Mouse (Mus musculus): Measurements from ENCODE around the gene Kif26b.

Gene Kif26b

GRCm38 (mm10) chr1:178794866-178795265 lies 265.9 kb downstream of the Kif26b start:
- no peak for DNase-seq

GRCm38 (mm10) chr1:178797388-178797787 lies 268.5 kb downstream of the Kif26b start:
- no peak for DNase-seq

- peak; percentile 77 to 79 for DNase-seq
These were observed 269.4 kb downstream of the Kif26b start for GRCm38 (mm10) chr1:178798333-178798732.

- DNase-seq = no peak
These were observed 270.0 kb downstream of the Kif26b start for GRCm38 (mm10) chr1:178798886-178799285.

- peak in 1 of 2 experiments; percentile 32 for DNase-seq
These were observed 271.1 kb downstream of the Kif26b start for GRCm38 (mm10) chr1:178799836-178800552.

DNA sequence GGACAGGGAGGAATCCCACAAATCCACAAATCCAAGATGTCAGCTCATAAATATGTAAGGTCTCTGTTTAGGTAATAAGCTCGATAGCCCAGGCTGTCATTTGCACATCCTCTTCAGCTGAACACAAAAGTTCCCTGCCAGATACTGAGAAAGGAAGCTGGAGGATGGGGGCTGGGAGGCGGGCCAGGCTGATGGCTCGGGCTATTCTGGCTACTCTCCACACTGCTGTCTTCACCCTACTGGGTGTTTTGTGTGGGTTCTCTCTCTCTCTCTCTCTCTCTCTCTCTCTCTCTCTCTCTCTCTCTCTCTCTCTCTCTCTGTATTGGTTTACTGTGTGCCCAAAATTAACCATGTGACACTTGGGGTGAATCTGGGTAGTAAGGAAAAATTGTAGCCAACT lies 274.2 kb downstream of the Kif26b start:
- DNase-seq = peak; percentile 38 to 46

DNA sequence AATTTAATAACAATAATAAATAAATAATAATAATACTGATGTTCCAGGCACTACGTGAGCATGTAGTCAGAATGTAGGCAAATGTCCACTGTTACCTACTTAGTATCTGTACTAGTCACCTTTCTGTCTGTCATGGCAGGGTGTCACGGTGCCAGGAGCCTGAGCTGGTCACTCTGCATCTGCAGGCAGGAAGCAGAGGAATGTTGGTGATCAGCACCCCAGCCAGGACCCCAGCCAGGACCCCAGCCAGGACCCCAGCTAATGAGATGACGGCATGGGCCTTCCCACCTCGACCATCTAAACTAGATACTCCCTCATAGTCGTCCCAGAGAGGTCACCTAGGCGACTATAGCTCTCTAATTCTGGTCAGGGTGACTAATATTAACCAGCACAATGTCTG lies 288.6 kb downstream of the Kif26b start:
- DNase-seq = no peak

GRCm38 (mm10) chr1:178819060-178819459 lies 290.1 kb downstream of the Kif26b start:
- DNase-seq = no peak

GRCm38 (mm10) chr1:178820079-178820478 lies 291.2 kb downstream of the Kif26b start:
- DNase-seq = no peak

DNA sequence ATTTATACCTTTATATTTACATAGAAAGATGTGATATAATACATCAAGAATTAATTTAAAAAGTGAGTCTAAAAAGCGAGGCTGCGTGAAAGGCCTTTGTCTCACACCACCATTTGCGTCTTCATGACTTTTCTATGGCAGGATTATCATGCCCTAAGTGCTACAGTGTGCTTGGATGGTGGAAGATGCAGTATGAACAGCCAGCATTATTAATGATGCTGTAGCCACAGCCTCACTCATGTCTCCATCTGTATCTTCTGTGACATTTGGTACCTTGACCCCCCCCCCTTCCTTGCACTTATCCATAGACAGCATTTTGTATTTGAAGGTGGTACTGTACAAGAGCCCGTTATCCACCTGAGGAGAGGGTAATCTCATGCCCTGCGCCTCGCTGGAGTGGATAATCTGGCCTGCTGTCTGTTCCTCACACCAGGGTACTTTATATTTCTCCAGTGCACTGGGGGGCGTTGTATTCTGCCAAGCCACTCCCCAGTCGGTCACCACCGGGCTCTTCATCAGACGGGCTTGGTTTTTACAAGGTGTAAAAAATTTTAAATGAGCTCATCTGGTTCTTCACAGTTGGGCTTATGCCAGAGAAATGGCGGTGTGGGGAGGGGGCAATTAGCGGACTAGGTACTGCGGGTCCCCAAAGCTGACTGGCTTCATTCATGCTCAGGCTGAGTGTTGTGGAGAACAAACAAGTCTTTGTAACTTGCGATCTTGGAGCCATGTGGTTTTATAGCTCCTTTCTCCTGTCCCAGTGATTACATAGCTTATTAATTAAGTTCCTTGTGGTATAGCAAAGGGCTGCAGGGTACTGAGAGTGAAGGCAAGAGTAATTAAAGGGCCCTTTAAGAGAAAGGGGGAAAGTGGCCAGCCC lies 291.9 kb downstream of the Kif26b start:
- DNase-seq = no peak

DNA sequence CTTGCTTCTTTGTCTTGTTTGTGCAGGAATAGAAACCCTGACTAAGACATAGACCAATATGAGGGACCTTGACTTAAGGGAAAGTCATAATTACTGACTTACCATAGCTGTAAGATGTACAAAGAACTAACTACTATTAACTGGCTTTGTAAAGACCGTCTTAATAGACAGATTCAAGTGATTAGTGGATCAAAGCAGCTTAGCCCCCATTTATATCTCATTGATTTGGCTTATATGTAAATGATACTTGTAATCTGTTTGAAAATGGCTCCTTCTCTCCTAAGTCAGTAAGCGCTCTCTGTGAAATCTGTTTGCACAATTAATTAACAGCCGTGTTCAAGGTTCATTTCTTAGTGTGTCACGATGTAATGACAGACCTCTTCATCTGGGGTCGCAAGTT lies 295.9 kb downstream of the Kif26b start:
- no peak for DNase-seq

DNA sequence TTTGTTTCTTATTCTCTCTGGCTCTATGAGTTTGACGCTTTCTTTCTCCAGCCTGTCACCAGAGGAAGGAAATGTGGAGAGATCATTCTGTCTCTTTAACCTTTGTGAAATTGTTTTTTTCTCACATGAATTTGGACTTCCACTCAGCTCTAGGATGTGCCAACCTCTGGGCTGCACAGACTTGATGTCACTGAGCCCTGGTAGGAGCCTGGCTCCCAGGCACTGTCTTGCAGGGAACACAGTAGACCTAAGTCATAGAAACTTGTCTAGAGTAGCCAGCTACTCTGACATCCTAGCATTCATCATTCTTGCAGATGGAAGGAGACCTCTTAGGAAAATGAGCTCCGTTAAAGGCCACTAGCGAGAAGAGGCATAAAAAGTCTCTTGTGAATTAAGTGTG lies 298.3 kb downstream of the Kif26b start:
- DNase-seq = no peak

DNA sequence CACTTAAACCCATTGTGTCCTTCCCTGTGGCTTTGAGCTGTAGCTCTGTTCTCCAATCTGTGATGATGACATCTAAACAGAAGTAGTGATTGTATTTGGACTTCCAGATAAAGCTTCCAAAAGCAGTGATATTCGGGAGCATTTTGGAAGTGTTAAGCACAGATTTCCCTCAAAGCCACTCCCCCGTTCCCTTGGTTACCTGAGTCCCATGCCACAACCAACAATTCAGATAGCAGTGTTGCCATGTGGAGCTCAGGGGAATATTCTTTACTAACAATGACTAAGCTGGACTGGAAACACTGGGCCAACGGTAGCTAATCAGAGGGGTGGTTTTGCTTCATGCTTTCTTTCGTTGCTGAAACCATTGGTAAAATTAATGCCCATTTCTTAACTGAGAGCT lies 300.5 kb downstream of the Kif26b start:
- no peak for DNase-seq

- no peak for DNase-seq
These were observed 303.6 kb downstream of the Kif26b start for GRCm38 (mm10) chr1:178832571-178832970.

DNA sequence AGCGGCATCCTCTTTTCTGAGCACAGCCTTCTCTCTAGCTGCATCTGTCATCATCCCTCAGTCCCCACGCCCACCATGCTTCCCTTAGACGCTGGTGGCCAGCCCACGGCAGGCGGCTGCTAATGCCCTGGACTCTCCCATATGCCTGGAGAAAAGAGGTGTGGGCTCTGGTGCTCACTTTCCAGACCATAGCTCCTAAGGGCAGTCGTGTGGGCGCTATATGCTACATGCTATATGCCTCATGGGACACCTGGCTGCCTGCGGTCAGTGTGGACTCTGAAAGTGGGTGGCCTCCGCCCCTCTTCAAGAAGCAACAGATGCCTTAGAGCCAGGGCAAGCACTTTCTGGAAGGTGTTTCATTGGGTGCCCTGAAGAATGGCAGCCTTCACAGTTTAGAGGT lies 306.9 kb downstream of the Kif26b start:
- DNase-seq = no peak

GRCm38 (mm10) chr1:178836998-178837397 lies 308.1 kb downstream of the Kif26b start:
- DNase-seq = no peak

GRCm38 (mm10) chr1:178838696-178839320 lies 309.9 kb downstream of the Kif26b start:
- no peak for DNase-seq

DNA sequence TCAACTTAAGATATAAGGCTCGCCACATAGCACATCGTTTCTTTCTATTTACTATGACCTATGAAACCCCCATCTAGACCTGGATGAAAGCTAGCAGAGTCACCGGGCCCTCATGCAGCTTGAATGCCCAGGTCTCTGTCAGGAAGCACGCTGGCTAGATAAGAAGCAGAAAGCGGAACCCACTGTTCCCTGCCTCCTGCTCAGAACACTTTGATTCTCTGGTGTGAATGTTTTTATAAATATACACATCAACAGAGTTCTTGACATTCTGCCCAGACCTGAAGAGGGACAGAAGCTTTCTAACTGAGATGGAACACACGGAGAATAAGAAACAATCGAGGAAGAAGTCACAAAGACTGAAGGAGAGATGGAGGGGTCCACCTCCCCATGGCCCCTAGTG lies 311.4 kb downstream of the Kif26b start:
- no peak for DNase-seq

GRCm38 (mm10) chr1:178844839-178845238 lies 315.9 kb downstream of the Kif26b start:
- DNase-seq = no peak

DNA sequence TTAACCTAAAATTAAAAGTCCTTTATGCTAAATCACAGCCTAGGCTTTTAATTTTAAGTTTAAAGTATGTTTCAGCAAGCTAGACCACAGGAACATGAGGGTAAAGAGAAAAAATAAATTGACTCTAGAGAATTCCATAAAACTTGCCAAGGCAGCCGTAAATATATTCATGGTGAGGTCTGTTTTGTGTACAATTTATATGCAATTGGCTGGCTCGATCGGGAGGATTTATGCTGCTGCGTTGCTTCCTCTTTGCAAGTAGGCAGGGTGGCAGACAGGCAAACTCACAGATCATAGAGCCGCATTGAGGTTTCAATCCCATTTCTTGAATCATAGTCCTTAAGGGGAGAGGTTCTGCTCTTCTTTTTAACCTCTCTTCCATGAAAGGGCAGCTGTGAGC lies 318.6 kb downstream of the Kif26b start:
- DNase-seq = no peak

GRCm38 (mm10) chr1:178848380-178849106 lies 319.6 kb downstream of the Kif26b start:
- peak; percentile 21 to 39 for DNase-seq

DNA sequence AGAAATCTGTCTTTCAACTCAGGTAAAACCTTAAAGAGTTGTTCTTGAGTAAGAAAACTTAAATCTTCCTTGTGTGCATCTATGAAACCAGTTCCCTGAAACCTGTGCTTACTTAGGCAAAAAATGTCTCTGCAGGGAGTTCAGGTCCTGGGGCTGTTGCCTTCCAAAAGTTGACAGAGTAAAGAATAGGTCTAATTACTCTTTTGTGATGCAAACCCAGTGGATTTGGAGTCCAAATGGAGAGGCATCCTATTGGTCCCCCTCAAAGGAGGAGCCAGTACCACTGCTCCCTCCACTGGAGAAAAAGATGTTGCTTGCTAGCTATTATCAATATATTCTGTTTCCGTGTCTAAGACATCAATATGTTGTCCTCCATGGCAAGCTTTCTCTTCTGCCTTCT lies 321.6 kb downstream of the Kif26b start:
- DNase-seq = no peak

DNA sequence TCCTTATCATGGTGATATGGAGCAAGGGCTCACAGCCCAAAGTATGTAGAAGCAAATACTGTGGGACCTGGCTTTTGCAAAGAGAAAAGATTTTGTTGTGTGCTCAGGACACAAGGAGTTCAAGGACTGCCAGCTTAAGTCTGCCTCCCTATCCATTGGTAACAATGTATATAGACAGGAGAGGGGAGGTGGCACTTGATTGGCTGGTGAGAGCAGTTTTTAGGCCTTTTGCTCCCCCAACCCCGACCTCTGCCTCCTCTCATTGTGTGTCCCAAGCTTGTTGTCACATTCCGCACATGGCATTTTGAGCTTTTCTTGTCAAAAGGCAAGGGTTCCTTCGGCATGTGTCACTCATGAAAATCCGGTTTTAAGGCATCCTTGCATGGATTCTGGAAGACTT lies 326.0 kb downstream of the Kif26b start:
- no peak for DNase-seq

Measured in cerebellum, postnatal 36 days (tissue).